Mouse (Mus musculus) midbrain, embryonic 11.5 days (tissue): ENCODE results near the gene Snrpd2. TPM values are rescaled to one million over a fixed set of nuclear protein-coding genes. Genes with fewer than 3 reads are reported as not detected.

ENCODE experiments used
- ATAC-seq: fragments of 200-750 bp; cut with Nextera tagmentation; 2 replicates; pipeline ENCODE4 v1.8.0; 2017; ENCODE audit warnings: moderate TSS enrichment, moderate library complexity; ENCODE audit not compliant: low FRiP score
- DNase-seq: peaks from one replicate; pipeline ENCODE4 v3.0.0; 2015; ENCODE audit warnings: low spot score; ENCODE audit errors: missing footprints
- H3K27ac ChIP-seq: fragments of 300-500 bp; sonication (generic); 2 replicates; pipeline ENCODE4 v1.5.1; 2014; ENCODE audit warnings: low read depth, low read length
- H3K27me3 ChIP-seq: fragments of 300-500 bp; sonication (generic); 2 replicates; pipeline ENCODE4 v1.6.1; 2014; ENCODE audit warnings: mild to moderate bottlenecking, low read length, moderate library complexity, mixed read lengths; ENCODE audit not compliant: control insufficient read depth, insufficient read depth
- H3K36me3 ChIP-seq: fragments of 300-500 bp; sonication (generic); 2 replicates; pipeline ENCODE4 v1.6.1; 2014; ENCODE audit warnings: mild to moderate bottlenecking, low read length, moderate library complexity, mixed read lengths; ENCODE audit not compliant: control insufficient read depth, insufficient read depth
- H3K4me1 ChIP-seq: fragments of 300-500 bp; sonication (generic); 2 replicates; pipeline ENCODE4 v1.6.1; 2014; ENCODE audit warnings: low read length; ENCODE audit not compliant: control insufficient read depth, insufficient read depth
- H3K4me2 ChIP-seq: fragments of 300-500 bp; sonication (generic); 2 replicates; pipeline ENCODE4 v1.6.1; 2014; ENCODE audit warnings: mild to moderate bottlenecking, moderate library complexity
- H3K4me3 ChIP-seq: fragments of 300-500 bp; sonication (generic); 2 replicates; pipeline ENCODE4 v1.5.1; 2014; ENCODE audit warnings: low read depth, low read length
- H3K9ac ChIP-seq: fragments of 300-500 bp; sonication (generic); 2 replicates; pipeline ENCODE4 v1.6.1; 2014; ENCODE audit warnings: low read length
- H3K9me3 ChIP-seq: fragments of 300-500 bp; sonication (generic); 2 replicates; pipeline ENCODE4 v1.6.1; 2016; ENCODE audit warnings: low read length; ENCODE audit not compliant: control insufficient read depth
- WGBS: fragments of 180-500 bp; shearing (Covaris S2); extraction: QIAGEN DNeasy Blood & Tissue Kit; methylation state at CpG from one replicate; pipeline ENCODE4 v1.1.7; 2014; 5-methylcytosine and 5-hydroxymethylcytosine counted together
- polyA plus RNA-seq: library from polyadenylated mRNA; unstranded; fragments of >200 nt; fragmentation: Nextera tagmentation; extraction: Ambion mirVana; gene quantifications from 2 replicates; pipeline ENCODE4 v1.2.1, GENCODE M21; 2014

Gene Snrpd2
- polyA plus RNA-seq, 1 experiment from 2014 or later = 160 TPM

- no peaks in the 10 kb centered on the region for H3K36me3 ChIP-seq
- H3K4me2 ChIP-seq = no peak overlapping the region
- H3K4me3 ChIP-seq = no peak overlapping the region
- no peak for ATAC-seq
- H3K27me3 ChIP-seq = peaks cover 10% of the 10 kb centered on the region; the same call in 1 of the 2 replicates
- no peak overlapping the region for H3K9ac ChIP-seq
- H3K27ac ChIP-seq = no peak overlapping the region
- H3K9me3 ChIP-seq = no peaks in the 10 kb centered on the region
- 96% methylated on average over 4 of the region's 4 CpGs for WGBS
- no peak for DNase-seq
- H3K4me1 ChIP-seq = peaks cover 11% of the 10 kb centered on the region
Observed at GRCm38 (mm10) chr7:19121686-19122085, 27.8 kb upstream of the Snrpd2 start.

DNA sequence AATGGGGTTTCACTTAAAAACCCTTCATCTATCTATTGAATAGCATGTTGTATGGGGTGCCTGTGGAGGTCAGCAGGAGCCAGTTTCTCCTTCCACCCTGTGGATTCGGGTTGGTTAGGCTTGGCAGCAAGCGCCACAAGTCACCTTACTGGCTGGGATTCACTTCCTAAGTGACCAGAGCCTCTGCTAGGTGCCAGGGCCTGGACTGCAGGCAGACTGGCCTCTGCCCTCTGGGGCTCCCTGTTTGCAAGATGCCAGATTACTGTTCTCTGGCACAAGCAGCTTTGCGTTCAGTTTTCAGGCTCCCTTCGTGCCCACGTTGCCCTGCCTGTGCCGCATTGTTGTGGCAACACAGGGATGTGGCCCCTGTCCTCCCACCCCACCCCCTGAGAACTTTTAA is 24.8 kb upstream of the Snrpd2 start:
- no peak overlapping the region for H3K27ac ChIP-seq
- H3K4me3 ChIP-seq = no peak overlapping the region
- DNase-seq = no peak
- WGBS = 91% methylated on average over 6 of the region's 6 CpGs
- peaks cover 9% of the 10 kb centered on the region for H3K4me1 ChIP-seq
- no peak overlapping the region for H3K9ac ChIP-seq
- no peaks in the 10 kb centered on the region for H3K27me3 ChIP-seq
- H3K4me2 ChIP-seq = no peak overlapping the region
- ATAC-seq = no peak
- H3K9me3 ChIP-seq = no peaks in the 10 kb centered on the region
- H3K36me3 ChIP-seq = no peaks in the 10 kb centered on the region; the same call in 1 of the 2 replicates

DNA sequence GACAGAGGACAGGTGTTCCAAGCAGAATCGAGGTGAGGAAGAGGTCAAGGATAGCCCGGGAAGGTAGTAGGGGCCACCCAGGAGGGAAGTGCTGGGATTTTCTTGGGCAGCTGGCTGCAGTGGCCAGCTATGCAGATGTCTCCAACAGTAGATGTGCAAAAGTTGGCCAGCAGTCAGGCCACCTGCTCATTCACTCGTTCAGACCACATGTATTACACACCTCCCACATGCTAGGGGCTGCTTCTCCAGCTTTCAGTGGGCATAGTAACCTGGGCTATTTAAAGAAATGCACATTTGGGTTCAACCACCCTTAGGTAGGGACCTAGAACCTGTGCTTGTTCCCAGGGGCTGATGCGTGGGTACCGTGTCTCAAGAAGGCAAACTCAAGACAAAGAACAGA is 21.8 kb upstream of the Snrpd2 start:
- H3K27me3 ChIP-seq = no peaks in the 10 kb centered on the region
- H3K4me2 ChIP-seq = no peak overlapping the region
- ATAC-seq (no peak), DNase-seq (no peak)
- no peaks in the 10 kb centered on the region for H3K9me3 ChIP-seq
- 92% methylated on average over 5 of the region's 5 CpGs for WGBS
- no peak overlapping the region for H3K27ac ChIP-seq
- H3K4me1 ChIP-seq = peaks cover 4% of the 10 kb centered on the region; the same call in 1 of the 2 replicates
- H3K9ac ChIP-seq = no peak overlapping the region
- H3K4me3 ChIP-seq = no peak overlapping the region
- H3K36me3 ChIP-seq = no peaks in the 10 kb centered on the region; the same call in 1 of the 2 replicates

DNA sequence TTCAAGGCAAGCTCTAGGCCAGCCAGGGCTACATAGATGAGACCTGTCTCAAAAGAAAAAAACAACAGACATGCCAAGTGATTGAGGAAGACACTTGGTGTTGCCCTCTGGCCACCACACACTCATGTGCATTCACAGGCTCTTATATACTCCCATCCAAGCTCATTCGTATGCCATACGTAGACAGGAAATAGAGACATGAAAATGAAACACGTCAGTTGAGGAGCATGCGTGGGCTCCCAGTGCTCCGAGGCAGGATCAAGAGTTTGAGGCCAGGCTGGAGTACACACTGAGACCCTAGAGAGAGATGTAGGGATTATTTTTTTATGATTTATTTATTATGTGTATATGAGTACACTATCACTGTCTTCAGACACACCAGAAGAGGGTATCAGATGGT is 20.1 kb upstream of the Snrpd2 start:
- Histone ChIP-seq H3K9ac (no peak overlapping the region), H3K27ac (no peak overlapping the region), H3K4me3 (no peak overlapping the region), H3K9me3 (no peaks in the 10 kb centered on the region), H3K27me3 (no peaks in the 10 kb centered on the region), H3K4me2 (no peak overlapping the region), H3K36me3 (no peaks in the 10 kb centered on the region; the same call in 1 of the 2 replicates), H3K4me1 (peaks cover 4% of the 10 kb centered on the region; the same call in 1 of the 2 replicates)
- WGBS = 95% methylated on average over 5 of the region's 5 CpGs
- no peak for DNase-seq
- no peak for ATAC-seq

DNA sequence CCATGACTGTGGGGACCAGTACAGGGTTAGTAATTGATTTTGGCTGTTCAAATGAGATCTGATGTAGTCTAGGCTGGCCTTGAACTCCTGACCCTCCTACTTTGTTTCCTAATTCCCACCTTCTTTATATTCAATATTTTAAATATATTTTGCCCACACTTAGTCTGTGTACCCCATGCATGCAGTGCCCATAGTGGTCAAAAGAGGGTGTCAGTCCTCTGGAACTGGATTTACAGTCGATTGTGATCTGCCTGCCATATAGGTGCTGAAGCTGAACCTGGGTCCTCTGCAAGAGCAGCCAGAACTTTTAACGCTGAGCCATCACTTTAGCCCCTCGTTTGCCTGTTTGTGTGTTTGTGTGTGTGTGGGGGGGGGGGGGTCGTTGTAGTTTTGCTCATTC is 18.9 kb upstream of the Snrpd2 start:
- peaks cover 3% of the 10 kb centered on the region; the same call in 1 of the 2 replicates for H3K36me3 ChIP-seq
- DNase-seq (no peak), ATAC-seq (no peak)

GRCm38 (mm10) chr7:19131324-19131848 is 18.1 kb upstream of the Snrpd2 start:
- H3K4me3 ChIP-seq = peak overlapping the region; percentile 21
- H3K27ac ChIP-seq = peak overlapping the region; percentile 68
- ATAC-seq = peak; percentile 99
- H3K9me3 ChIP-seq = no peaks in the 10 kb centered on the region
- no peaks in the 10 kb centered on the region for H3K27me3 ChIP-seq
- peak overlapping the region; percentile 55 for H3K4me2 ChIP-seq
- DNase-seq = peak; percentile 99
- peaks cover 4% of the 10 kb centered on the region; the same call in 1 of the 2 replicates for H3K4me1 ChIP-seq
- peak overlapping the region; percentile 43; the same call in 1 of the 2 replicates for H3K9ac ChIP-seq
- under 1% methylated on average over 39 of the region's 39 CpGs for WGBS
- peaks cover 5% of the 10 kb centered on the region; the same call in 1 of the 2 replicates for H3K36me3 ChIP-seq

More for the DNA sequence above, 18.9 kb upstream of the Snrpd2 start:
- Histone ChIP-seq H3K4me3 (no peak overlapping the region), H3K9ac (peak overlapping the region; percentile 43; the same call in 1 of the 2 replicates), H3K9me3 (no peaks in the 10 kb centered on the region), H3K27ac (peak overlapping the region; percentile 68; the same call in 1 of the 2 replicates), H3K4me1 (peaks cover 4% of the 10 kb centered on the region; the same call in 1 of the 2 replicates), H3K27me3 (no peaks in the 10 kb centered on the region), H3K4me2 (peak overlapping the region; percentile 55)
- WGBS = 34% methylated on average over 4 of the region's 4 CpGs

- DNase-seq (no peak), ATAC-seq (no peak)
- Histone ChIP-seq H3K36me3 (peaks cover 17% of the 10 kb centered on the region), H3K27me3 (no peaks in the 10 kb centered on the region), H3K27ac (no peak overlapping the region), H3K9me3 (no peaks in the 10 kb centered on the region), H3K9ac (no peak overlapping the region), H3K4me2 (no peak overlapping the region), H3K4me3 (no peak overlapping the region), H3K4me1 (no peaks in the 10 kb centered on the region; the same call in 1 of the 2 replicates)
- 95% methylated on average over 13 of the region's 13 CpGs for WGBS
Observed at GRCm38 (mm10) chr7:19136168-19136567, 13.4 kb upstream of the Snrpd2 start.

- Histone ChIP-seq H3K9ac (no peak overlapping the region), H3K27me3 (no peaks in the 10 kb centered on the region), H3K4me1 (no peaks in the 10 kb centered on the region), H3K4me2 (no peak overlapping the region), H3K4me3 (no peak overlapping the region), H3K36me3 (peaks cover 17% of the 10 kb centered on the region), H3K9me3 (no peaks in the 10 kb centered on the region), H3K27ac (no peak overlapping the region)
- 93% methylated on average over 38 of the region's 38 CpGs for WGBS
- DNase-seq = no peak
- no peak for ATAC-seq
Observed at GRCm38 (mm10) chr7:19136673-19137334, 12.7 kb upstream of the Snrpd2 start.

GRCm38 (mm10) chr7:19137380-19137779 is 12.1 kb upstream of the Snrpd2 start:
- H3K9me3 ChIP-seq = no peaks in the 10 kb centered on the region
- peaks cover 17% of the 10 kb centered on the region for H3K36me3 ChIP-seq
- WGBS = 49% methylated on average over 5 of the region's 5 CpGs
- H3K27me3 ChIP-seq = no peaks in the 10 kb centered on the region
- no peak overlapping the region for H3K4me3 ChIP-seq
- no peak for DNase-seq
- no peak overlapping the region for H3K9ac ChIP-seq
- no peak overlapping the region for H3K4me2 ChIP-seq
- no peaks in the 10 kb centered on the region for H3K4me1 ChIP-seq
- ATAC-seq = no peak
- no peak overlapping the region for H3K27ac ChIP-seq
